Mouse (Mus musculus) C2C12 (cell line): ENCODE data around the gene Slc24a3.

Source experiments
- CEBPB ChIP-seq: IDR thresholded peaks from one replicate; pipeline ENCODE4 v1.6.1; 2011; ENCODE audit warnings: low read depth, mild to moderate bottlenecking, control low read depth, moderate library complexity
- CTCF ChIP-seq: IDR thresholded peaks from one replicate; pipeline ENCODE4 v1.5.1; 2011; ENCODE audit not compliant: control insufficient read depth, insufficient read depth, insufficient read length
- FOSL1 ChIP-seq: IDR thresholded peaks from one replicate; pipeline ENCODE4 v1.8.0; 2011; ENCODE audit warnings: mild to moderate bottlenecking, low read length; ENCODE audit not compliant: poor library complexity, insufficient read depth, severe bottlenecking
- MAX ChIP-seq: IDR thresholded peaks from one replicate; pipeline ENCODE4 v1.6.1; 2011; ENCODE audit warnings: mild to moderate bottlenecking, control low read depth
- MYOG ChIP-seq: IDR thresholded peaks from one replicate; pipeline ENCODE4 v1.6.1; 2011; ENCODE audit not compliant: control insufficient read depth, insufficient read length; ENCODE audit errors: extremely low read depth
- USF1 ChIP-seq: IDR thresholded peaks from one replicate; pipeline ENCODE4 v1.6.1; 2011; ENCODE audit warnings: low read depth, mild to moderate bottlenecking, control low read depth, moderate library complexity

- no peak for TF ChIP-seq CTCF
- no peak for TF ChIP-seq CEBPB
- no peak for TF ChIP-seq MYOG
- no peak for TF ChIP-seq MAX
- TF ChIP-seq USF1, result no peak
- TF ChIP-seq FOSL1, result no peak
Observed at GRCm38 (mm10) chr2:145670131-145670530, 502.6 kb downstream of the Slc24a3 start.
